Mouse (Mus musculus): ENCODE results near the gene Gna13.

DNA sequence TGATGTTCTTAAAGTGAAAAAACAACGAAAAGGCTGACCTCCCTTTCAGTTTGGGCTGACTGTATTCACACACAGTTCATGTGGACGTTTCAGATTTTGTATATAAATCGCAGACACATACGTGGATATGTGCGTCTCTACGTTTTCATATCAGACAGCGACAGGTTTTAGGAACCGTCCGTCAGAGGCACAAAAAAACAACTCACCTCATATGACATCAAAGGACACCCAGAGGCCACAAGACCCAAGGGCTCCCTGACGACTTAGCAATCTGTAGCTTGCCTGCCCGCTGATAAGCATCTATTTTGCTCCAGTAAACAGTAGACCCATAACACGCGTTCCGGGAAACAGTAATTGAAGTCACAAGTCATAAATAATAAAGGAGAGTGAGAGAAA lies 57.9 kb downstream of the Gna13 start:
- TF ChIP-seq CTCF (IDR thresholded peaks at IDR 0.05; ENCODE audit: extremely low read depth, insufficient read depth, low read length) (no peak), POLR2A (IDR thresholded peaks at IDR 0.05; ENCODE audit: extremely low read depth, insufficient read depth, low read length) (no peak)

Measured in cortical plate, adult 2 months (tissue).